Mouse (Mus musculus): ENCODE measurements around the gene Ppp1r8. TPM values are rescaled to one million over a fixed set of nuclear protein-coding genes. Genes with fewer than 3 reads are reported as not detected.
A peak's percentile ranks its signal among the peaks of the same experiment; 100 is the strongest.

Ppp1r8 gene
- polyA plus RNA-seq (2014; fragmentation: Nextera tagmentation; extraction: Ambion mirVana) = 101 and 120 TPM in 2 replicates

- peaks cover 9% of the 10 kb centered on the region for H3K4me1 ChIP-seq (ENCODE audit: control insufficient read depth, insufficient read depth, low read length)
- peak within 1 kb of the TSS; percentile 80 for H3K4me2 ChIP-seq (ENCODE audit: low read length)
- WGBS = 1% methylated on average over 40 of the region's 40 CpGs
- DNase-seq (ENCODE audit: low spot score) (peak; percentile 98), ATAC-seq (peak; percentile 99)
- H3K27me3 ChIP-seq (replicated peaks; ENCODE audit: control insufficient read depth, insufficient read depth, low read length) = no peaks in the 10 kb centered on the region
- no peaks in the 10 kb centered on the region for H3K9me3 ChIP-seq (replicated peaks; ENCODE audit: control insufficient read depth, low read length)
- peak within 1 kb of the TSS; percentile 94 for H3K9ac ChIP-seq (ENCODE audit: low read length)
- peak within 1 kb of the TSS; percentile 87 for H3K4me3 ChIP-seq (ENCODE audit: low read depth, low read length)
- peak within 1 kb of the TSS; percentile 70; the same call in 1 of the 2 replicates for H3K27ac ChIP-seq (ENCODE audit: low read depth, low read length)
- peaks cover 24% of the 10 kb centered on the region for H3K36me3 ChIP-seq (ENCODE audit: control insufficient read depth, insufficient read depth, low read length)
Measured at GRCm38 (mm10) chr4:132842970-132843704, at the start of gene Ppp1r8. Ppp1r8 (minus strand) TSS chr4:132843169.

DNA sequence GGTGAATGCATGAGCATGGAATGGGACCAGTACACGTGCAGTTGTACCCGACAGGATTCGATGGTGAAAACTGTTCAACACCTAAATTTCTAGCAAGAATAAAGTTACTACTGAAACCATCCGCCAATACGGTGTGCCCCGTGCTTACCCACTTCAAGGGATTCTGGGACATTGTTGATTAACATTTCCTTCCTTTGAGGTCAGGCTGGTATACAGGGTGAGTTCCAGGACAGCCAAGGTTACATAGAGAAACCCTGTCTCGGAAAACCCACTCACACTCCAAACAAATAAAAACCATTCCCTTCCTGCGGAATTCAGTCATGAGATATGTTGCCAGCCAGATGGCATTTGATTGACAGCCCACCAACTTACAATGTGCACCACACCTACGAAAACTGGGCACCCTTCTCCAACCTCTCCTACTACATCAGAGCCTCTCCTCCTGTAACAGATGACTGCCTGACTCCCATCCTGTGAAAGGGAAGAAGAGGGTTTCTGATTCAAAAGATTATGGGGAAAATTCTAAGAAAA is 41.9 kb upstream of the Ppp1r8 start:
- ATAC-seq (peak; percentile 37; the same call in 1 of the 2 replicates), DNase-seq (ENCODE audit: low spot score) (peak; percentile 2)
- peak overlapping the region; percentile 96 for H3K9ac ChIP-seq (ENCODE audit: low read length)
- peak overlapping the region; percentile 33; the same call in 1 of the 2 replicates for H3K27ac ChIP-seq (ENCODE audit: low read depth, low read length)
- H3K4me2 ChIP-seq (ENCODE audit: low read length) = peak overlapping the region; percentile 96
- no peaks in the 10 kb centered on the region for H3K27me3 ChIP-seq (replicated peaks; ENCODE audit: control insufficient read depth, insufficient read depth, low read length)
- H3K4me1 ChIP-seq (ENCODE audit: control insufficient read depth, insufficient read depth, low read length) = peaks cover 7% of the 10 kb centered on the region; the same call in 1 of the 2 replicates
- WGBS = 14% methylated on average over 9 of the region's 9 CpGs
- H3K4me3 ChIP-seq (ENCODE audit: low read depth, low read length) = peak overlapping the region; percentile 97
- no peaks in the 10 kb centered on the region for H3K9me3 ChIP-seq (replicated peaks; ENCODE audit: control insufficient read depth, low read length)
- 0 out of 2 replicates have a peak, but pooled peaks cover 3% of the 10 kb centered on the region for H3K36me3 ChIP-seq (ENCODE audit: control insufficient read depth, insufficient read depth, low read length)

- peak; percentile 94 for DNase-seq (ENCODE audit: low spot score)
- Histone ChIP-seq H3K9me3 (replicated peaks; ENCODE audit: control insufficient read depth, low read length) (no peaks in the 10 kb centered on the region), H3K27me3 (replicated peaks; ENCODE audit: control insufficient read depth, insufficient read depth, low read length) (no peaks in the 10 kb centered on the region), H3K9ac (ENCODE audit: low read length) (peak within 1 kb of the TSS; percentile 96), H3K36me3 (ENCODE audit: control insufficient read depth, insufficient read depth, low read length) (0 out of 2 replicates have a peak, but pooled peaks cover 7% of the 10 kb centered on the region), H3K4me1 (ENCODE audit: control insufficient read depth, insufficient read depth, low read length) (peaks cover 7% of the 10 kb centered on the region; the same call in 1 of the 2 replicates), H3K4me2 (ENCODE audit: low read length) (peak within 1 kb of the TSS; percentile 96), H3K27ac (ENCODE audit: low read depth, low read length) (peak within 1 kb of the TSS; percentile 72; the same call in 1 of the 2 replicates), H3K4me3 (ENCODE audit: low read depth, low read length) (peak within 1 kb of the TSS; percentile 97)
- WGBS = under 1% methylated on average over 72 of the region's 72 CpGs
- ATAC-seq = peak; percentile 97
Measured at GRCm38 (mm10) chr4:132884064-132884843, 41.3 kb upstream of the Ppp1r8 start, which contains the start of gene Stx12. Stx12 (minus strand) TSS chr4:132884509.

- DNase-seq (ENCODE audit: low spot score) = no peak
- ATAC-seq = no peak
- Histone ChIP-seq H3K9me3 (replicated peaks; ENCODE audit: control insufficient read depth, low read length) (no peaks in the 10 kb centered on the region), H3K27me3 (replicated peaks; ENCODE audit: control insufficient read depth, insufficient read depth, low read length) (no peaks in the 10 kb centered on the region), H3K27ac (ENCODE audit: low read depth, low read length) (no peak overlapping the region), H3K4me3 (ENCODE audit: low read depth, low read length) (peak overlapping the region; percentile 97), H3K4me2 (ENCODE audit: low read length) (peak overlapping the region; percentile 96), H3K4me1 (ENCODE audit: control insufficient read depth, insufficient read depth, low read length) (peaks cover 7% of the 10 kb centered on the region; the same call in 1 of the 2 replicates), H3K36me3 (ENCODE audit: control insufficient read depth, insufficient read depth, low read length) (0 out of 2 replicates have a peak, but pooled peaks cover 7% of the 10 kb centered on the region), H3K9ac (ENCODE audit: low read length) (peak overlapping the region; percentile 96)
- WGBS = 5% methylated on average over 21 of the region's 21 CpGs
Measured at GRCm38 (mm10) chr4:132883561-132884063, 40.6 kb upstream of the Ppp1r8 start.

DNA sequence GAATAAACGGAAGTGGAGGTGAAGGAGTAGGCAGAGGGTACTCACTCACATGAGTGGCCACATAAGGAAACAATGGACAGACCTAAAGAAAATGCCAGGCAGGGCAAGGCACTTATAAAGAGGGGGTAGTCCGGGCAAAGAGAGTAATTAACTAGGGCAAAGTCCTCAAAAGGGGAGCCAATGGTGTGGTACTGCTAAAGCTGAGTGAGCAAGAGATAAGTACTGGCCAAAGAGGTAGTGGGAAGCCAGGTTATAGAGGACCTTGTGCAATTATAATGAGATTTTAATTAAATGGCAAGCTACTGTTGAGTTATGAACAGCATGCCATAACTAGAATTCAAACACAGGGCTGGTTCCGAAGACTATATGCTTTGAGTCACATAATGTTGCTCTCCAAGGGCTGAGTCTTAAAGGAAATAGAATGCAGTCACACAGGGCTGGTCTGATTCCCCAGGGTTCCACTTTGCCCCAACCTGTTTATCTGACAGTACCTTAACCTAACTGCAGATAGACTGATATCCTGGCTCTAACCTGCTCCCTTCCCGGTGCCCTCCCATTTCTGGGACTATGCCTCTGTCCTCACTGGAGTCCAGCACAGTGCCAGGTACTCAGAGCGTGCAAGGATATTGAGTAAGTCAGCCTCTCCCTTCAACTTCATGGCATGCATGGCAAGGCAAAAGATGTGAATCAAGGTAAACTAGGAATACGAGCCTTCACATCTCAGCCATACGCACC is 31.6 kb upstream of the Ppp1r8 start:
- Histone ChIP-seq H3K9ac (ENCODE audit: low read length) (no peak overlapping the region), H3K36me3 (ENCODE audit: control insufficient read depth, insufficient read depth, low read length) (peaks cover 21% of the 10 kb centered on the region), H3K4me2 (ENCODE audit: low read length) (no peak overlapping the region), H3K27me3 (replicated peaks; ENCODE audit: control insufficient read depth, insufficient read depth, low read length) (no peaks in the 10 kb centered on the region), H3K4me3 (ENCODE audit: low read depth, low read length) (no peak overlapping the region), H3K27ac (ENCODE audit: low read depth, low read length) (no peak overlapping the region), H3K9me3 (replicated peaks; ENCODE audit: control insufficient read depth, low read length) (no peaks in the 10 kb centered on the region), H3K4me1 (ENCODE audit: control insufficient read depth, insufficient read depth, low read length) (no peaks in the 10 kb centered on the region)
- DNase-seq (ENCODE audit: low spot score) (no peak), ATAC-seq (no peak)
- 91% methylated on average over 7 of the region's 7 CpGs for WGBS

- no peak overlapping the region for H3K27ac ChIP-seq (ENCODE audit: low read depth, low read length)
- peaks cover 27% of the 10 kb centered on the region for H3K36me3 ChIP-seq (ENCODE audit: control insufficient read depth, insufficient read depth, low read length)
- H3K4me1 ChIP-seq (ENCODE audit: control insufficient read depth, insufficient read depth, low read length) = no peaks in the 10 kb centered on the region
- no peak overlapping the region for H3K4me2 ChIP-seq (ENCODE audit: low read length)
- no peak overlapping the region for H3K4me3 ChIP-seq (ENCODE audit: low read depth, low read length)
- no peak for DNase-seq (ENCODE audit: low spot score)
- no peak overlapping the region for H3K9ac ChIP-seq (ENCODE audit: low read length)
- H3K9me3 ChIP-seq (replicated peaks; ENCODE audit: control insufficient read depth, low read length) = no peaks in the 10 kb centered on the region
- WGBS = 89% methylated on average over 11 of the region's 11 CpGs
- H3K27me3 ChIP-seq (replicated peaks; ENCODE audit: control insufficient read depth, insufficient read depth, low read length) = no peaks in the 10 kb centered on the region
- ATAC-seq = no peak
Measured at GRCm38 (mm10) chr4:132873481-132874362, 30.8 kb upstream of the Ppp1r8 start.

- no peak overlapping the region for H3K4me2 ChIP-seq (ENCODE audit: low read length)
- WGBS = 90% methylated on average over 3 of the region's 3 CpGs
- H3K36me3 ChIP-seq (ENCODE audit: control insufficient read depth, insufficient read depth, low read length) = peaks cover 53% of the 10 kb centered on the region
- DNase-seq (ENCODE audit: low spot score) = no peak
- H3K4me3 ChIP-seq (ENCODE audit: low read depth, low read length) = no peak overlapping the region
- H3K27ac ChIP-seq (ENCODE audit: low read depth, low read length) = no peak overlapping the region
- ATAC-seq = no peak
- no peak overlapping the region for H3K9ac ChIP-seq (ENCODE audit: low read length)
- H3K4me1 ChIP-seq (ENCODE audit: control insufficient read depth, insufficient read depth, low read length) = no peaks in the 10 kb centered on the region
- H3K27me3 ChIP-seq (replicated peaks; ENCODE audit: control insufficient read depth, insufficient read depth, low read length) = no peaks in the 10 kb centered on the region
- no peaks in the 10 kb centered on the region for H3K9me3 ChIP-seq (replicated peaks; ENCODE audit: control insufficient read depth, low read length)
Measured at GRCm38 (mm10) chr4:132871116-132871515, 28.1 kb upstream of the Ppp1r8 start.
